Mouse (Mus musculus): ENCODE data around the gene Mcm7. TPM values are rescaled to one million over a fixed set of nuclear protein-coding genes. Genes with fewer than 3 reads are reported as not detected.

Gene Mcm7
- polyA plus RNA-seq, 1 experiment from 2014 or later = 179 TPM

DNA sequence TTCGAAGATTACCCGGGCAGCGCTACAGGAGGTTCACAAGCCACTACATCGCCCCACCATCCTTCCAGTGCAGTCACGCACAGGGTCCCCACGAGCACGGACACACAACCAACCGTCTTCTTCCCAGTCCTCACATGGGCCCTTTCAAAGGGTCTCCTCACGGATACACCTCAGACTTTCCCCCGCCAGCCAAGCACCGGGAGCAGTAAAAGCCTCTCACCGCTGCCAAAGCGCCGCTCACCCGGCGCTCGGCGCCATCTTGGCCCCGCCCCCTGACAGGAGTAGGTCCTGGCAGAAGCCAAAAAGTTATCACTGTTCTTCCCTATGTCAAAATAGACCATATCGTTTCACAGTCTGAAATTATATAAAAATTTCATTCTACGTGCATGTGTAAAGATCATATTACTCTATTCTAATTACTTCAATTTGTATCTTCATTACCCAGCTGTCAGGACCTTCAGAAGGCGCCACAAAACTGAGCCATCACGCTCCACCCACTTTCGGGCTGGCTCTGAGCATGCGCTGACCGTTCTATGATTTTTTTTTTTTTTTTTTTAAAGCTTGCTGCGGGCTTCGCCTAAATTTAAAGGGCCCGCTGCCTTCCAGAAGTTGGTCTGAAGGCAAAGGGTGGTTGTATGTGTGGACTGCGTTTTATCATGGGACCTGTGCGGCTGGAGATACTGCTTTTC is 14.9 kb upstream of the Mcm7 start, which contains the start of the genes Taf6 and Cnpy4:
TSS of gene Taf6 (minus strand) at position 502 of the 689 bp plus-strand sequence.
TSS of gene Cnpy4 (plus strand) at position 536 of the 689 bp plus-strand sequence.
- peaks cover 19% of the 10 kb centered on the region for H3K4me1 ChIP-seq
- peak within 1 kb of the TSS; percentile 85 for H3K9ac ChIP-seq
- H3K4me2 ChIP-seq (replicated peaks) = peak within 1 kb of the TSS; percentile 63
- peak; percentile 82 for ATAC-seq (ENCODE audit: low FRiP score)
- peak within 1 kb of the TSS; percentile 72 for H3K4me3 ChIP-seq
- peak within 1 kb of the TSS; percentile 78 for H3K27ac ChIP-seq
- WGBS = under 1% methylated on average over 31 of the region's 31 CpGs
- no peaks in the 10 kb centered on the region for H3K27me3 ChIP-seq
- H3K9me3 ChIP-seq (replicated peaks) = no peaks in the 10 kb centered on the region
- H3K36me3 ChIP-seq = peaks cover 46% of the 10 kb centered on the region

DNA sequence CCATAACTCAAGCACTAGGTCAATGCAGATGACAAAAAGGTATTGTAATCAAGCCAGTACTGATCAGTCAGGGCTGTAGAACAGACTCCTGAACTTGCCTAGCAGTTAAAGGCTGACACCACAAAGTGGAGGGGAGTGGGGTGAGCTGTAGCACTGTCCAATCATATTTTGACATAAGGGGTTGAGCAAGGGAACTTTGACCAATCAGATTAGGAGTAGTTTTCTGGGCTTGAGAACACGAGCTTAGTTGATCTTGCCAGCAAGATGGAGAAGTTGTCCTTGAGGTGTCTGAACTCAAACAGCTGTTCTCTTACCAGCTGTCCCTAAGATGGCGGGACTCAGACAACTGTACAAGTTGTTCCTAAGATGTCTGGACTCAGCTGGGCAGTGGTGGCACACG is 995 bp upstream of the Mcm7 start:
- peaks cover 48% of the 10 kb centered on the region for H3K36me3 ChIP-seq
- peak overlapping the region; percentile 74; the same call in 1 of the 2 replicates for H3K4me3 ChIP-seq
- peak overlapping the region; percentile 92 for H3K4me2 ChIP-seq (replicated peaks)
- H3K27me3 ChIP-seq = no peaks in the 10 kb centered on the region
- no peak overlapping the region for H3K27ac ChIP-seq
- no peak for ATAC-seq (ENCODE audit: low FRiP score)
- peaks cover 22% of the 10 kb centered on the region for H3K4me1 ChIP-seq
- H3K9me3 ChIP-seq (replicated peaks) = no peaks in the 10 kb centered on the region
- WGBS = 80% methylated on average over 3 of the region's 3 CpGs
- H3K9ac ChIP-seq = no peak overlapping the region

DNA sequence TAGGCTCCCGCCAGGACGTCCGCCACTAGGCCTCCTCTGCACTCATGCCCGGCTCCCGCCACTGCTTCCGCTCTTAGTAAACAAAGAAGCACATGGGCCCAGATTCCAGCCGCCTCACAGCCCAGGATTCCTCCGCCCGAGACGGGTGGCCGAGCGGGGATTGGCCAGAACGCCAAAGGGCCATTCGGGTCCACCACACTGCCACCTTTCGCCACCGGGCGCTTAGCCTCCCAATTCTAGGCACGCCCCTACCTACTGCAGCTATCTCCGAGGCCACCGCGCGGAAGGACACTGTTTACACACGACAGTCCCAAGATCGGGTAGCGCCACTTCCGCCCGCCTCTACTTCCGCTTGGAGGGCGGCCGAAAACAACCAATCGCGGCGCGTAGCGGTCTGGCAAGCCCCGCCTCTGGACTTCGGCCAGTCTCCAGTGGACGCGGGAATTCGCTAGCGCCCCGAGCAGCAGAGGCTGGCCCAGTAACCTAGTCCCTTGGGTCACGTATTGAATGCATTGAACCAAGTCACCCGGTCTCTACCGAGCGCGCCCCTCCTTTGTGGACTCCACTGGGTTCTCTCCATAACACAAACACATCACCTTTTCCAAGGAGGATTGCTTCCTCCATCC is 1.2 kb downstream of the Mcm7 start:
- peak overlapping the region; percentile 89 for H3K27ac ChIP-seq
- peak; percentile 90 for ATAC-seq (ENCODE audit: low FRiP score)
- peak overlapping the region; percentile 74 for H3K4me3 ChIP-seq
- H3K9ac ChIP-seq = peak overlapping the region; percentile 81
- WGBS = under 1% methylated on average over 47 of the region's 47 CpGs
- H3K36me3 ChIP-seq = peaks cover 49% of the 10 kb centered on the region
- H3K4me2 ChIP-seq (replicated peaks) = peak overlapping the region; percentile 92
- H3K9me3 ChIP-seq (replicated peaks) = no peaks in the 10 kb centered on the region
- no peaks in the 10 kb centered on the region for H3K27me3 ChIP-seq
- peaks cover 22% of the 10 kb centered on the region for H3K4me1 ChIP-seq

DNA sequence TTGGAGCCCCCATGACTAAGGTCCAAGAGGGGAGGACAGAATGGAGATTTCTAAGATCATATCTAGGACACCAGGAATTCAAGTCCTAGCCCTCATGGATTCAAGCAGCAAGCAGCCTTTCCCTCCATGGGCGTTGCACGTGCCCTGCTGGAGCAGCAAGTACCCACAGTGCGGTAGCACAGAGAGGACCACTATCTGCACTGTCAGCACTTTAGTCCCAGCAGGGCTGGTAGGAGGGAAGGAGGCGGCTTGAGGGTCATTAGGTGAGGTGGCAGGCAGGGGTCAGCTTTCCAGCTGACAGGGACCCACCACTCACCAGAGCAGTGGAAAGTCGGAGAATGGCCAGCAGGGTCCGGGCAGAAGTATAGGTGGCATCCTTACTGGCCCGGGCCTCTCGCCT is 6.6 kb downstream of the Mcm7 start:
- Histone ChIP-seq H3K4me3 (0 out of 2 replicates have a peak overlapping the region, but pooled peaks have one; percentile 2), H3K27me3 (no peaks in the 10 kb centered on the region), H3K4me2 (replicated peaks) (no peak overlapping the region), H3K27ac (no peak overlapping the region), H3K4me1 (peaks cover 24% of the 10 kb centered on the region), H3K9ac (no peak overlapping the region), H3K9me3 (replicated peaks) (no peaks in the 10 kb centered on the region), H3K36me3 (peaks cover 70% of the 10 kb centered on the region)
- 80% methylated on average over 8 of the region's 8 CpGs for WGBS
- no peak for ATAC-seq (ENCODE audit: low FRiP score)

DNA sequence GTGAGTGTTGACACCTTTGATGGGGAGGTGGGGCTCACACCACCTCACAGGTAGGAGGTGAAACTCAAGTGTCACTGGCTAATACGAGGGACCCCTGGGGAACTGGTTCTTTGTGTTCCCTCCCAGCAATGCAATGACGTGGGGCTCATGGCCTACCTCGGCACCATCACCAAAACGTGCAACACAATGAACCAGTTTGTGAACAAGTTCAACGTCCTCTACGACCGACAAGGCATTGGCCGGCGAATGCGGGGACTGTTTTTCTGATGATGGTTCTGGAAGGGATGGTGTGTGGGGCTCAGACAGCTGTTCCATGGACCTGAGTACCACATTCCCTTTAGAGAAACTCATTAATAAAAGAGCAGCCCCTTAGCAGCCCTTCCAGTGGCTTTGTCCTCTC is 8.6 kb downstream of the Mcm7 start:
- H3K9me3 ChIP-seq (replicated peaks) = no peaks in the 10 kb centered on the region
- H3K4me3 ChIP-seq = no peak overlapping the region
- H3K27me3 ChIP-seq = no peaks in the 10 kb centered on the region
- H3K27ac ChIP-seq = no peak overlapping the region
- peaks cover 16% of the 10 kb centered on the region for H3K4me1 ChIP-seq
- WGBS = 71% methylated on average over 10 of the region's 10 CpGs
- ATAC-seq (ENCODE audit: low FRiP score) = no peak
- H3K4me2 ChIP-seq (replicated peaks) = no peak overlapping the region
- peaks cover 63% of the 10 kb centered on the region for H3K36me3 ChIP-seq
- H3K9ac ChIP-seq = no peak overlapping the region

DNA sequence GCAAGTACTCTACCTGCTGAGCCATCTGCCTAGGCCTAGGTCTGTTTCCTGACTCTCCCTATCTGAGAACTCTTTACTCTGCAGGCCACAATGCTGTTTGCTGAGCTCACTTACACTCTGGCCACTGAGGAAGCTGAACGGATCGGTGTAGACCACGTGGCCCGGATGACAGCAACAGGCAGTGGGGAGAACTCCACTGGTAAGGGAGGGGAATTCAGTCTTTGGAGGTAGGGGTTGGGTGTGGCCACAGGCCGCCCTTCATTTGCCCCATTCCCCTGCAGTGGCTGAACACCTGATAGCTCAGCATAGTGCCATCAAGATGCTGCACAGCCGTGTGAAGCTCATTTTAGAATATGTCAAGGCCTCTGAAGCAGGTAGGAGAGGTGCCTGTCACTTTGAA is 9.2 kb downstream of the Mcm7 start:
- Histone ChIP-seq H3K4me3 (no peak overlapping the region), H3K4me2 (replicated peaks) (no peak overlapping the region), H3K9ac (no peak overlapping the region), H3K36me3 (peaks cover 57% of the 10 kb centered on the region), H3K4me1 (peaks cover 16% of the 10 kb centered on the region), H3K27me3 (no peaks in the 10 kb centered on the region), H3K9me3 (replicated peaks) (no peaks in the 10 kb centered on the region), H3K27ac (no peak overlapping the region)
- 75% methylated on average over 6 of the region's 6 CpGs for WGBS
- no peak for ATAC-seq (ENCODE audit: low FRiP score)

DNA sequence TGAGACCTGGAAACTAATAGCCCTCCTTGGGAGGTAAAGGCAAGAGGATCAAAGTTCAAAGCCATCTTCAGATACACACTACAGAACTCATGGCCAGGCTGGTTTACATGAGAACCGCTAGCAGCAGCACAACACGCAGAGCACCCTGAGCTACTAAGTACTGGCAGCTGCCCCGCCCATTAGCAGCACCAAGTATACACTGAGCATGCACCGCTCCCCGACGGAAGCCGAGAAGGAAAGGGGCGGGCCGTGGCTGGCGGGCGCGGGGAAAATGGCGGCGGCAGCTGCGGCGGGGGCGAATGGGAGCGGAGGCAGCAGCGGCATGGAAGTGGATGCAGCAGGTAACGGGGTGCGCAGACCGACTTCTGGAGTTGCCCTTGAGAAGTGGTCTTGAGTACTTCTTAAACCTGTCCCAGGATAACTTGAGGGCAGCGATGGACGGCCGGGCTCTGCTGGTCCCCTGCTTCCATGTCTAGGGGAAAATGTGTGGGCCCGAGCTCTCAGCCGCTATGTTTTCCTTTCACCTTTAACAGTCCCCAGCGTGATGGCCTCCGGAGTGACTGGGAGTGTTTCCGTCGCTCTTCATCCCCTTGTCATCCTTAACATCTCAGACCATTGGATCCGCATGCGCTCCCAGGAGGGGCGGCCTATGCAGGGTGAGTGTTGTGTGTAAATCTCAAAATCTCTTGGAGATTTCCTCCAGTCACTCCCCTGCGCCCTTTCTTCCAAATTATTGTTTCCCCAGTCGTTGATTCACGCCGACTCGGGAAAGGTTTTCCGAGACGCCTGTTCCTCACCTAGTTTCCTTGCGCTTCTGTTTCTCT is 11.2 kb downstream of the Mcm7 start, which contains the start of gene Cops6:
TSS of gene Cops6 (plus strand) at position 230 of the 824 bp plus-strand sequence.
- Histone ChIP-seq H3K4me2 (replicated peaks) (peak within 1 kb of the TSS; percentile 82), H3K27me3 (no peaks in the 10 kb centered on the region), H3K9me3 (replicated peaks) (no peaks in the 10 kb centered on the region), H3K9ac (peak within 1 kb of the TSS; percentile 84), H3K4me1 (peaks cover 16% of the 10 kb centered on the region), H3K27ac (peak within 1 kb of the TSS; percentile 80), H3K4me3 (peak within 1 kb of the TSS; percentile 77), H3K36me3 (peaks cover 38% of the 10 kb centered on the region)
- peak; percentile 94 for ATAC-seq (ENCODE audit: low FRiP score)
- WGBS = under 1% methylated on average over 42 of the region's 42 CpGs

DNA sequence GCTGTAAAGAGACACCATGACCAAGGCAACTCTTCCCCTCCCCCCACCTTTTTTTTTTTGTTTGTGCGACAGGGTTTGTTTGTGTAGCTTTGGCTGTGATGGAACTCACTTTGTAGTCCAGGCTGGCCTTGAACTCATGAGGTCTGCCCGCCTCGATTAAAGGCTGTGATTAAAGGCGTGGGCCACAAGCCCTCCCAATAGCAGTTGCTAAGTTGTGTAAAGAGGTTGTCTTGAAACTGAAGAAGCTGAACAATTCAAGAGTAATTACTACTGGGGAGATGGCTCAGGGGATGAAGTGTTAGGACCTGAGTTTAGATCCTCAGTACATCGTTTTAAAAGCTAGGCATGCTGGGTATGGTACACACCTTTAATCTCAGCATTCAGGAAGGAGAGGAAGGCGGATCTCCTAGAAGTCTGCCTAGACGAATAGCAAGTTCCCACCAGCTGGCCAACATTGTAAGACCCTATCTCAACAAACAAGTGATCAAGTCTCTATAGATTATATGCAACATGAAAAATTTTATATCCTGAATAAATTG is 11.9 kb downstream of the Mcm7 start:
- Histone ChIP-seq H3K9me3 (replicated peaks) (no peaks in the 10 kb centered on the region), H3K9ac (0 out of 2 replicates have a peak overlapping the region, but pooled peaks have one; percentile 84), H3K27me3 (no peaks in the 10 kb centered on the region), H3K4me3 (peak overlapping the region; percentile 77), H3K4me1 (peaks cover 16% of the 10 kb centered on the region), H3K4me2 (replicated peaks) (peak overlapping the region; percentile 82), H3K27ac (peak overlapping the region; percentile 80), H3K36me3 (peaks cover 30% of the 10 kb centered on the region)
- peak; percentile 1; the same call in 1 of the 2 replicates for ATAC-seq (ENCODE audit: low FRiP score)
- WGBS = 75% methylated on average over 7 of the region's 7 CpGs

DNA sequence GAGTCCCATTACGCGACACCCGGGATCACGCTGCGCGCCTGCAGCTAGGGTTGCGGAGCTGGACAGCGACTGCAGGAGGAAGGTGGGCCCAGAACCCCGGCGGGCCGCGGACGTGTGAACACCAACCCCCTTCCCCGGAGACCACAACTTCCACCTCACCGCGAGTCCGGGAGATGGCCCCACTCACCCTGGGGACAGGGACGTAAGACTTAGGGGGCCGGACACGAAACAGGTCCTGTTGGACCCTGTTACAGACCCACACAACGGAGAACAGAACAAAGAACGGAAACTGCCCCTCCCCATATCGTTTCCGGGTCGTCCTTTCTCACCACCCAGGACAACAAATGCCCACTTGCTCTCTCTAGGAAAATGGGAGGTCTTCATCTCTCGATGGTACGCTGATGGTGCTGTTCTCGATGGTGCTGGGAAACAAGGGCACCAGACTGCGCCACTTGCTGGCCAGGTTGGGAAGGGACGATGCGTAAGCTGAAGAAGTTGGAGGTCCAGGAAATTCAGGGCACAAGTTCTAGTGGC is 16.7 kb downstream of the Mcm7 start, which contains the start of gene Zfp113:
TSS of gene Zfp113 (minus strand) at position 302 of the 534 bp plus-strand sequence.
- Histone ChIP-seq H3K36me3 (peaks cover 26% of the 10 kb centered on the region), H3K9me3 (replicated peaks) (no peaks in the 10 kb centered on the region), H3K4me2 (replicated peaks) (peak within 1 kb of the TSS; percentile 74), H3K27ac (peak within 1 kb of the TSS; percentile 97), H3K27me3 (no peaks in the 10 kb centered on the region), H3K4me1 (peaks cover 12% of the 10 kb centered on the region), H3K9ac (peak within 1 kb of the TSS; percentile 93), H3K4me3 (peak within 1 kb of the TSS; percentile 80)
- ATAC-seq (ENCODE audit: low FRiP score) = peak; percentile 97
- WGBS = under 1% methylated on average over 31 of the region's 31 CpGs

DNA sequence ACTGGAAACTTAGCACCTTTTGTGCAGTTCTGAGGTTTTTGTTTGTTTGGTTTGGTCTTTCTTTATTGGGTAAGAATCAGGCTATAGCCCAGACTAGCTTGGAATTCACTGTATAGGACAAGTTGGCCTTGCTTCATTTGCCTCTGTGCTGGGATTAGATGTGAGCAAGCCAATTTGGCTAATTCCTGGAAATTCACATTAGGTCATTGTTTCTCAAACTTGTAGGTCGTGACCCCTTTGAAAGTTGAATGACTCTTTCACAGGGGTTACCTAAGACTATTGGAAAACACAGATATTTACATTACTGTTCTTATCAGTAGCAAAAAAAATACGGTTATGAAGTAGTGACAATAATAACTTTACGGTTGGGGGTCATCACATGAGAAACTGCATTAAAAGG is 17.8 kb downstream of the Mcm7 start:
- 92% methylated on average over 3 of the region's 3 CpGs for WGBS

DNA sequence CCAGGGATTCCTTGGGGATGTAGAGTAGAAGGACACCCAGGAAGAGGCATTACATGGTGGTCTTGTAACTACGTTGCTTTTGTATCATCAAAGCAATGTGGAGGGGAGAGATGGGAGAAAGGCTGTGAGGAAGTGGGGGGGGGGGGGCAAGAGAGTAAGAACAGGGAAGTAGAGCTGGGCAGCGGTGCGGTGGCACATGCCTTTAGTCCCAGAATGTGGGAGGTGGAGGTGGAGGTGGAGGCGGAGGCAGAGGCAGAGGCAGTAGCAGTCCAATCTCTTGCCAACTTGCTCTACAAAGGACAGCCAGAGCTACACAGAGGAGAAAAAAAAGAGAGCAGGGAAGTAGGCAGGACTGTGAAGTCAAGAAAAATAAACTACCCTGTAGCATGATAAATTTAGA is 33.6 kb downstream of the Mcm7 start:
- no peaks in the 10 kb centered on the region for H3K27me3 ChIP-seq
- H3K9ac ChIP-seq = no peak overlapping the region
- ATAC-seq (ENCODE audit: low FRiP score) = no peak
- H3K4me2 ChIP-seq (replicated peaks) = no peak overlapping the region
- H3K4me1 ChIP-seq = no peaks in the 10 kb centered on the region
- no peaks in the 10 kb centered on the region for H3K9me3 ChIP-seq (replicated peaks)
- peaks cover 47% of the 10 kb centered on the region for H3K36me3 ChIP-seq
- WGBS = 83% methylated on average over 4 of the region's 4 CpGs
- no peak overlapping the region for H3K27ac ChIP-seq
- H3K4me3 ChIP-seq = no peak overlapping the region

More for the DNA sequence above, 17.8 kb downstream of the Mcm7 start:
- no peaks in the 10 kb centered on the region for H3K9me3 ChIP-seq (replicated peaks)
- H3K4me1 ChIP-seq = peaks cover 10% of the 10 kb centered on the region
- peaks cover 31% of the 10 kb centered on the region for H3K36me3 ChIP-seq
- H3K27me3 ChIP-seq = no peaks in the 10 kb centered on the region
- H3K27ac ChIP-seq = no peak overlapping the region
- peak overlapping the region; percentile 80 for H3K4me3 ChIP-seq
- peak overlapping the region; percentile 74 for H3K4me2 ChIP-seq (replicated peaks)
- peak overlapping the region; percentile 93 for H3K9ac ChIP-seq
- ATAC-seq (ENCODE audit: low FRiP score) = no peak

Measured in hindbrain, embryonic 12.5 days (tissue).